Mouse (Mus musculus): ENCODE results near the gene Acot13. TPM values are rescaled to one million over a fixed set of nuclear protein-coding genes. Genes with fewer than 3 reads are reported as not detected.
"Not testable (repeated sequence)": the region's sequence is repeated elsewhere in the genome, so short reads cannot be mapped to it uniquely, and the experiment has no call there.

The Acot13 gene
- total RNA-seq, 2 experiments from 2014 or later = 109 to 111 TPM

GRCm38 (mm10) chr13:24781916-24782315 is 49.4 kb downstream of the Acot13 start:
- no peak for DNase-seq

- DNase-seq = no peak
Measured at GRCm38 (mm10) chr13:24778706-24779380, 52.5 kb downstream of the Acot13 start.

DNA sequence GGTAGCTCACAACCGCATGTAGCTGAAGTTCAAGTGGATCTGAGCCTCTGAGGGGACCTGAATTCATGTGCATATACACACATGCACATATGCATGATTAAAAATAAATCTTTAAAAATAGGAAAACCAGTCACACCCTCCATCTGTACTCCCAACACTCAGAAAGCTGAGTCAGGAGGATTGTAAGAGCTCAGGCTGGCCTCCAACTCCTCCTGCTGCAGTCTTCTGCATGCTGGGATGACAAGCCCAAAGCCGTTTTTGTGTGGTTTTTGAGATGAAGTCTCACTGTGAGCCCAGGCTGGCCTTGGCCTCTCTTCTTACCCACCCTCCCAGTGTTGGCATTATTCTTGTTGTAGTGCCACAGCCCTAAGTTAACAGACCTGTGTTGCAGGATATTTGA is 53.3 kb downstream of the Acot13 start:
- no peak for DNase-seq

DNA sequence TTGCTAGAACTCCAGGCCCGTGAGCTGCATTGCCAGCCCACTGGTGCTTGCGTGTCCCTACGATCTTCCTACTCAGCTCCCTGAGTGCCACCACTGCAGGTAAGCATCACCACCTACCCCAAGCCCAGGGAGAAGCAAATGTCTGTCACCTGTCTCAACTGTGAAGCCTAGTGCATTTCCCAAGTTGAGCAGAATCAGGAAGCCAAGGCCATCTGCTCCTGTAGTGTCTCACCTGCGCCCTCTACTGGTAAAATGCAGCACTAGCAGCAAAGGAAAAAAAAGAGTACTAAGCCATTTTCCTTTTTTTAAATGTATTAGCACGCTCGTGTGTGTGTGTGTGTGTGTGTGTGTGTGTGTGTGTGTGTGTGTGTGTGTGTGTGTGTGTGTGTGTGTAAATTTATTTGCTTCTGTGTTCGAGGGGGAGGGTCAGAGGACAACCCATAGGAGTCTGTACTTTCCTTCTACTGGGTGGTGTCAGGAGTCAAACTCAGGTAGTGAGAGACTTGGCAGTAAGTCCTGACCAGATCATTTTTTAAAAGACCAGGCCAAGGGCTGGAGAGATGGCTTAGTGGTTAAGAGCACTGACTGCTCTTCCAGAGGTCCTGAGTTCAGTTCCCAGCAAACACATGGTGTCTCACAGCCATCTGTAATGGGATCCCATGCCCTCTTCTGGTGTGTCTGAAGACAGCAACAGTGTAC is 55.0 kb downstream of the Acot13 start:
- peak in 1 of 2 experiments; percentile 25 for DNase-seq

DNA sequence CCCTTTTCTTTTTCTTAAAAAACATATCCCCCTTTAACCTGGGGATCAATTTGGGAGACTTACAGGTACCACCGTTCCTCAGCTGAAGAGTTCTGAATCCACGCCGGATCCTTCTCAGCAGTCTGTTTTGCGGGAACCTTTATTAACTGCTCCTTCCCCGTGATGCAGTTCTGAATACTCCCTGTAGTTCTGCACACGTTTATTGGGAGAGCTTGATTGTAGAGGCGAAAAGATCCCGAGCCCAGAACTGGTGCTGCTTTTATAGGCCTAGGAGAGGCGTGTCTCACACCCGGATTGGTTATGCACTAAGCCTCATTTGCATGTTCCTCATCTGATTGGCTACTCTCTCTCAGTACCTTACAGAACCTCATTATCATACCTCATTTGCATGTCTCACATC is 59.9 kb downstream of the Acot13 start:
- not testable (repeated sequence) for DNase-seq

Other genes with a start within 250 kb of the Acot13 start
- 10 to 100 TPM; 75.7 to 81.1 TPM for gene Ripor2, start 249.4 kb downstream of the Acot13 start, total RNA-seq (2021)
- not detected for gene Armh2, start 90.3 kb downstream of the Acot13 start, total RNA-seq (2021)
- gene Gmnn, start 69.6 kb downstream of the Acot13 start, total RNA-seq (2021) = 1 to 10 TPM; 1.9 to 2.9 TPM
- gene BC005537, start 29.9 kb downstream of the Acot13 start, total RNA-seq (2021) = 100 to 1,000 TPM; 162 to 176 TPM
- gene Tdp2, start 139 bp upstream of the Acot13 start, total RNA-seq (2021) = 10 to 100 TPM; 20.9 to 23.7 TPM
- 10 to 100 TPM; 26.8 to 28.0 TPM for gene D130043K22Rik, start 13.6 kb upstream of the Acot13 start, total RNA-seq (2021)
- gene Aldh5a1, start 106.1 kb upstream of the Acot13 start, total RNA-seq (2021) = 10 to 100 TPM; 60.9 to 64.0 TPM
- gene Gpld1, start 111.6 kb upstream of the Acot13 start, total RNA-seq (2021) = 10 to 100 TPM; 15.5 to 17.3 TPM
- gene Mrs2, start 188.8 kb upstream of the Acot13 start, total RNA-seq (2021) = 10 to 100 TPM; 57.9 to 63.5 TPM
- gene Dcdc2a, start 224.5 kb upstream of the Acot13 start, total RNA-seq (2021) = 10 to 100 TPM in 1 of 2 experiments, 1 to 10 TPM in 1; 9.9 to 10.3 TPM

Data from layer of hippocampus, postnatal 36 days (tissue).